Mouse (Mus musculus): Measurements from ENCODE around the gene Iqschfp. TPM values are rescaled to one million over a fixed set of nuclear protein-coding genes. Genes with fewer than 3 reads are reported as not detected.

Iqschfp gene
- polyA plus RNA-seq, 2 experiments = 0.33 TPM; not detected in 1

DNA sequence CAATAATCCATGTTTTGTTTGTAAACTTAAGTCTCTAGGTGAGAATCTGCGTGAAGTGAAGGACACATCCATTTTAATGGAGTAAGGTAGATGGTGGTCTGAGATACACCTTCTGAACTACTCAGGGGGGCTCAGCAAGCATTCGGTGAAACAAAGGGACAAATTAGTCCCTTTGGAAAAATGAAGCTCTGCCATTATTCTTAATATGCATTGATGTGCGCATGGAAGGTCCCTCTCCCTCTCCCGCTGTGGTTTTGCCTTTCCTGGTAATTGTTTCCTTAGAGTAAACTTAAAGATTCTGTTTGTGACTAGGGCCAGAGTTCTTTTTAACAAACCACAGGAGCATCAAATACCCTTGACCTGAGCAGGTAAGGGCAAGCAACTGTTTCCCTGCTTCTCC lies 414.7 kb downstream of the Iqschfp start:
- no peak for DNase-seq (ENCODE audit: low spot score)
- Histone ChIP-seq H3K36me3 (ENCODE audit: control insufficient read depth, insufficient read depth, low read length) (no peaks in the 10 kb centered on the region), H3K27me3 (ENCODE audit: control insufficient read depth, insufficient read depth, low read length) (no peaks in the 10 kb centered on the region), H3K27ac (replicated peaks; ENCODE audit: low read depth, low read length) (no peak overlapping the region), H3K9ac (ENCODE audit: low read depth, low read length, severe bottlenecking) (no peak overlapping the region), H3K9me3 (ENCODE audit: control insufficient read depth, low read length) (no peaks in the 10 kb centered on the region), H3K4me1 (ENCODE audit: control insufficient read depth, insufficient read depth, low read length) (no peaks in the 10 kb centered on the region), H3K4me3 (replicated peaks; ENCODE audit: low read length) (no peak overlapping the region), H3K4me2 (replicated peaks; ENCODE audit: low read depth, low read length, severe bottlenecking) (no peak overlapping the region)
- ATAC-seq (ENCODE audit: low FRiP score, low read depth) = no peak
- TF ChIP-seq POLR2A (IDR thresholded peaks at IDR 0.05; ENCODE audit: borderline replicate concordance, extremely low read depth, insufficient read depth, insufficient read length) = no peak
- 38% methylated on average over 4 of the region's 4 CpGs for WGBS

DNA sequence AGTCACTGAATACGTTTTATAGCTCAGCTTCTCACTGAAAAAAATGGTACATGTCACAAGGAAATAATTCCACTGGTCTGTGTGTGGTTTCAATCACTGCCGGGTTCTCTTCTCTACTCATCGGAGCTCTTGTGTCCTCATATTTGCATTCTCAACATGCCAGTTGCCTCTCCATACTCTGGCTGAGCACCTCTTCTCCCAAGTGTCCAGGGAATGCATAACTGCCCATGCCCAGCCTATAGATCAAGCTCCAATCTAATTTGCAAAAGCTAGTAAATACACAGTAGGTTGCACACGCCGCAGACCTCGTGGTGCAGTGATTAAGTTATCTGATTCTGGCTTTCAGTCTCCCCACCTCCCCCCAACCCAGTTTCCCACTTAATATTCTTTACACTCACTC lies 433.5 kb downstream of the Iqschfp start:
- Histone ChIP-seq H3K4me1 (ENCODE audit: control insufficient read depth, insufficient read depth, low read length) (no peaks in the 10 kb centered on the region), H3K27me3 (ENCODE audit: control insufficient read depth, insufficient read depth, low read length) (no peaks in the 10 kb centered on the region), H3K4me3 (replicated peaks; ENCODE audit: low read length) (no peak overlapping the region), H3K27ac (replicated peaks; ENCODE audit: low read depth, low read length) (no peak overlapping the region), H3K4me2 (replicated peaks; ENCODE audit: low read depth, low read length, severe bottlenecking) (no peak overlapping the region), H3K9ac (ENCODE audit: low read depth, low read length, severe bottlenecking) (no peak overlapping the region), H3K36me3 (ENCODE audit: control insufficient read depth, insufficient read depth, low read length) (no peaks in the 10 kb centered on the region), H3K9me3 (ENCODE audit: control insufficient read depth, low read length) (no peaks in the 10 kb centered on the region)
- DNase-seq (ENCODE audit: low spot score) (no peak), ATAC-seq (ENCODE audit: low FRiP score, low read depth) (no peak)
- 79% methylated on average over 6 of the region's 6 CpGs for WGBS
- no peak for TF ChIP-seq POLR2A (IDR thresholded peaks at IDR 0.05; ENCODE audit: borderline replicate concordance, extremely low read depth, insufficient read depth, insufficient read length)

DNA sequence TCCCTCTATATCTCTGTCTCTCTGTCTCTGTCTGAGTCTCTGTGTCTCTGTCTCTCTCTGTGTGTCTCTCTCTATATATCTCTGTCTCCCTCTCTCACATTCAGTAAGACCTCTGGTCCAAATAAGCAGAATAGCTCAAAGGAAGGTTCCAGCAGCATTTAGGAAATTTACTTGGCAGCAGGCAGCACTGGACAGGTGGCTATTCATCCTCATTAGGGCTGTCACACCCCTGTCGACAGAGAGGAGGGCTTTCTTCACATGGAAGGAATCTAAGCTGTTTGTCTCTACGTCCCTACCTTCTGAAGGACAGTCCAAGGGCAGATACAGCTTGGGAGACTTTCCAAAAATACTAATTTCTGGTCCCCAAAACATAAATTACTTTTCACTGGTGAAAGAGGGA lies 440.5 kb downstream of the Iqschfp start:
- Histone ChIP-seq H3K4me1 (ENCODE audit: control insufficient read depth, insufficient read depth, low read length) (no peaks in the 10 kb centered on the region), H3K9ac (ENCODE audit: low read depth, low read length, severe bottlenecking) (no peak overlapping the region), H3K27ac (replicated peaks; ENCODE audit: low read depth, low read length) (no peak overlapping the region), H3K4me2 (replicated peaks; ENCODE audit: low read depth, low read length, severe bottlenecking) (no peak overlapping the region), H3K27me3 (ENCODE audit: control insufficient read depth, insufficient read depth, low read length) (no peaks in the 10 kb centered on the region), H3K36me3 (ENCODE audit: control insufficient read depth, insufficient read depth, low read length) (no peaks in the 10 kb centered on the region), H3K9me3 (ENCODE audit: control insufficient read depth, low read length) (no peaks in the 10 kb centered on the region), H3K4me3 (replicated peaks; ENCODE audit: low read length) (no peak overlapping the region)
- TF ChIP-seq POLR2A (IDR thresholded peaks at IDR 0.05; ENCODE audit: borderline replicate concordance, extremely low read depth, insufficient read depth, insufficient read length) = no peak
- ATAC-seq (ENCODE audit: low FRiP score, low read depth) = no peak
- 24% methylated on average over 2 of the region's 2 CpGs for WGBS
- no peak for DNase-seq (ENCODE audit: low spot score)

- Histone ChIP-seq H3K9me3 (ENCODE audit: control insufficient read depth, low read length) (no peaks in the 10 kb centered on the region), H3K27ac (replicated peaks; ENCODE audit: low read depth, low read length) (no peak overlapping the region), H3K27me3 (ENCODE audit: control insufficient read depth, insufficient read depth, low read length) (no peaks in the 10 kb centered on the region), H3K9ac (ENCODE audit: low read depth, low read length, severe bottlenecking) (no peak overlapping the region), H3K4me1 (ENCODE audit: control insufficient read depth, insufficient read depth, low read length) (no peaks in the 10 kb centered on the region), H3K4me3 (replicated peaks; ENCODE audit: low read length) (no peak overlapping the region), H3K36me3 (ENCODE audit: control insufficient read depth, insufficient read depth, low read length) (no peaks in the 10 kb centered on the region), H3K4me2 (replicated peaks; ENCODE audit: low read depth, low read length, severe bottlenecking) (no peak overlapping the region)
- DNase-seq (ENCODE audit: low spot score) = no peak
- no peak for TF ChIP-seq POLR2A (IDR thresholded peaks at IDR 0.05; ENCODE audit: borderline replicate concordance, extremely low read depth, insufficient read depth, insufficient read length)
- WGBS = 95% methylated on average over 4 of the region's 4 CpGs
- no peak for ATAC-seq (ENCODE audit: low FRiP score, low read depth)
These were observed 443.5 kb downstream of the Iqschfp start for GRCm38 (mm10) chr3:68335501-68335900.

- Histone ChIP-seq H3K4me3 (replicated peaks; ENCODE audit: low read length) (no peak overlapping the region), H3K27ac (replicated peaks; ENCODE audit: low read depth, low read length) (no peak overlapping the region), H3K27me3 (ENCODE audit: control insufficient read depth, insufficient read depth, low read length) (no peaks in the 10 kb centered on the region), H3K36me3 (ENCODE audit: control insufficient read depth, insufficient read depth, low read length) (no peaks in the 10 kb centered on the region), H3K9ac (ENCODE audit: low read depth, low read length, severe bottlenecking) (no peak overlapping the region), H3K4me2 (replicated peaks; ENCODE audit: low read depth, low read length, severe bottlenecking) (no peak overlapping the region), H3K9me3 (ENCODE audit: control insufficient read depth, low read length) (peaks cover 6% of the 10 kb centered on the region), H3K4me1 (ENCODE audit: control insufficient read depth, insufficient read depth, low read length) (peaks cover 7% of the 10 kb centered on the region; the same call in 1 of the 2 replicates)
- ATAC-seq (ENCODE audit: low FRiP score, low read depth) (no peak), DNase-seq (ENCODE audit: low spot score) (no peak)
- WGBS = 61% methylated on average over 6 of the region's 6 CpGs
- no peak for TF ChIP-seq POLR2A (IDR thresholded peaks at IDR 0.05; ENCODE audit: borderline replicate concordance, extremely low read depth, insufficient read depth, insufficient read length)
These were observed 458.6 kb downstream of the Iqschfp start for GRCm38 (mm10) chr3:68350624-68351023.

DNA sequence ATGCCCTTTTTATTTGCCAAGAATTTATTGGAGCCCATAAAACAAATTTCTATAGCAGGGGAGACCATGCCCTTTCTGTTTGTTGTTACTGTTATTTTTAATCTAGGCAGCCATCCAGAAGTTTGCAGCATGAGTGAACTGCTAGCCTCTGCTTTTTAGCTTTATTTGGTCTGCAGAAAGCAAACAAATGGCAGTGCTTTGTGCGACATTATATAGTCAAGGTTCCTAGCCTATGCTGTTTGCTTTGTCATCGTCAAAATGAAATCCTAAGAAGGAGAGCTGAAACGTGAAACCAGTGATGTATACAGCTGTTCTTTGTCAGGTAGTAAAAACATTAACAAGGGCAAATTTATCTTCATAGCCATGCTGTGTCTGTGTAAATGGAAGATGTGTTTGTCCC lies 459.4 kb downstream of the Iqschfp start:
- Histone ChIP-seq H3K27ac (replicated peaks; ENCODE audit: low read depth, low read length) (no peak overlapping the region), H3K9me3 (ENCODE audit: control insufficient read depth, low read length) (peaks cover 6% of the 10 kb centered on the region), H3K36me3 (ENCODE audit: control insufficient read depth, insufficient read depth, low read length) (no peaks in the 10 kb centered on the region), H3K4me3 (replicated peaks; ENCODE audit: low read length) (no peak overlapping the region), H3K4me2 (replicated peaks; ENCODE audit: low read depth, low read length, severe bottlenecking) (no peak overlapping the region), H3K9ac (ENCODE audit: low read depth, low read length, severe bottlenecking) (no peak overlapping the region), H3K27me3 (ENCODE audit: control insufficient read depth, insufficient read depth, low read length) (no peaks in the 10 kb centered on the region), H3K4me1 (ENCODE audit: control insufficient read depth, insufficient read depth, low read length) (peaks cover 7% of the 10 kb centered on the region; the same call in 1 of the 2 replicates)
- DNase-seq (ENCODE audit: low spot score) (no peak), ATAC-seq (ENCODE audit: low FRiP score, low read depth) (no peak)
- TF ChIP-seq POLR2A (IDR thresholded peaks at IDR 0.05; ENCODE audit: borderline replicate concordance, extremely low read depth, insufficient read depth, insufficient read length) = no peak
- WGBS = 13% methylated on average over 3 of the region's 3 CpGs

Measured in limb, embryonic 14.5 days (tissue).